Mouse (Mus musculus) CH12.LX (cell line): ENCODE results near the gene Hsfy2.

Experiments
- CTCF ChIP-seq, 2 experiments: IDR thresholded peaks in 1 of 2; conservative IDR thresholded peaks in 1 of 2; 2 replicates each; pipeline ENCODE4 v1.5.1; 2011 to 2012; ENCODE audit warnings: low read depth in 2 of 2, low read length in 2 of 2, improper control_type of control experiment in 1 of 2, inconsistent platforms in 1 of 2, mild to moderate bottlenecking in 1 of 2, moderate library complexity in 1 of 2
- JUND ChIP-seq: conservative IDR thresholded peaks from 2 replicates; pipeline ENCODE4 v1.6.1; 2011; ENCODE audit warnings: low read depth, low read length, improper control_type of control experiment
- KAT2A ChIP-seq: IDR thresholded peaks from 2 replicates; pipeline ENCODE4 v1.6.1; 2012; ENCODE audit warnings: low read length, improper control_type of control experiment, inconsistent platforms; ENCODE audit not compliant: insufficient replicate concordance
- MAFK ChIP-seq: IDR thresholded peaks from 2 replicates; pipeline ENCODE4 v1.6.1; 2011; ENCODE audit warnings: low read length, improper control_type of control experiment; ENCODE audit not compliant: insufficient replicate concordance

GRCm38 (mm10) chr1:56671241-56671945 lies 34.2 kb upstream of the Hsfy2 start:
- TF ChIP-seq KAT2A (no peak), CTCF (conservative IDR thresholded peaks at IDR 0.05 in 1 of 2, IDR thresholded peaks at IDR 0.05 in 1 of 2; ENCODE audit: low read depth in 2 of 2, low read length in 2 of 2) (no peak), MAFK (no peak), JUND (no peak)
